Mouse (Mus musculus) left cerebral cortex, postnatal 25 days (tissue): ENCODE results near the gene Fktn. TPM values are rescaled to one million over a fixed set of nuclear protein-coding genes. Genes with fewer than 3 reads are reported as not detected.
"Not testable (repeated sequence)": the region's sequence is repeated elsewhere in the genome, so short reads cannot be mapped to it uniquely, and the experiment has no call there.

Experiments
- DNase-seq, 2 experiments: peaks; one replicate each; pipeline ENCODE4 v3.0.0; 2022; ENCODE audit warnings: low spot score in 2 of 2, mixed read lengths in 1 of 2
- intact Hi-C: fragments of 180-260 bp; cut with DNase I; formaldehyde crosslinking; loops from one replicate; pipeline ENCODE4 v1.15.1; 2025
- total RNA-seq, 2 experiments: library from RNA; stranded (reverse); gene quantifications; 2 replicates each; pipeline ENCODE4 v1.2.3; 2021

Gene Fktn
- total RNA-seq, 2 experiments from 2014 or later: 29.0 to 31.8 TPM

DNA sequence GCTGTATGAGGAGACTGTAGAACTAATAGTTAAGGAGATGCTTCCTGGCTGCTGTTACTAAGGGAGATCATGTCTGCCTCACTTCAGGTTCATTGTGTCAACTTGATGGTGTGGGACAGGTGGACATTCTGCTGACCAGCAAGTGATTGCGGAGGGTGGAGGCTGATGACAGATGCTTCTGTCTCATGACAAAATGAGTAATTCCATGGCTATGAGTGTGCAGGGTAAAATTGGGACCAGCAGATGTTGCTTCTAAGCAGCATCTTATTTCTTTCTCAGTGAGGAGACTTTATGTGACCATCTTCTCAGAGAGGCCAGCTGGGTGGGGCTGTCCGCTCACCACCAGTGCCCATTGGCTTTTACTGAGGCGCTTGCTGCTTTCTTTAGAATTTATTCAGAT lies 45.9 kb downstream of the Fktn start:
- intact Hi-C loops: no loop called here
- peak in 1 of 2 experiments; percentile 67 for DNase-seq

DNA sequence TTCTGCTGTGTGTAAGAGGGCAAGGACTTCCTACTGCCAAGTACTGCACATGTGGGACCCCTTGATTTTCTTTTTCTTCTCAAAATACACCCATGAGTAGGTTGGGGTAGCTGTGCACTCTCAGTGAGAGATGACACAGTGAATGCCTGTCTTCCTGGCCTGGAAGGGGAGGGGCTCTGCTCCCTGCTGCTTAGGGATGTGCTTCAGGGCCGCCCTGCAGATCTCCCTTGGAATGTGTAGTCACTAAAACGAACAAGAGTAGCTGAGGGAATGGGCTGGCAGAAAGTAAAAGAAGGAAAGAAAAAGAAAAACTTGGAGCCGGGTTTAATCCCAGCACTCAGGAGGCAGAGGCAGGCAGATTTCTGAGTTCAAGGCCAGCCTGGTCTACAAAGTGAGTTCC lies 48.7 kb downstream of the Fktn start:
- intact Hi-C loops: no loop called here
- no peak for DNase-seq

DNA sequence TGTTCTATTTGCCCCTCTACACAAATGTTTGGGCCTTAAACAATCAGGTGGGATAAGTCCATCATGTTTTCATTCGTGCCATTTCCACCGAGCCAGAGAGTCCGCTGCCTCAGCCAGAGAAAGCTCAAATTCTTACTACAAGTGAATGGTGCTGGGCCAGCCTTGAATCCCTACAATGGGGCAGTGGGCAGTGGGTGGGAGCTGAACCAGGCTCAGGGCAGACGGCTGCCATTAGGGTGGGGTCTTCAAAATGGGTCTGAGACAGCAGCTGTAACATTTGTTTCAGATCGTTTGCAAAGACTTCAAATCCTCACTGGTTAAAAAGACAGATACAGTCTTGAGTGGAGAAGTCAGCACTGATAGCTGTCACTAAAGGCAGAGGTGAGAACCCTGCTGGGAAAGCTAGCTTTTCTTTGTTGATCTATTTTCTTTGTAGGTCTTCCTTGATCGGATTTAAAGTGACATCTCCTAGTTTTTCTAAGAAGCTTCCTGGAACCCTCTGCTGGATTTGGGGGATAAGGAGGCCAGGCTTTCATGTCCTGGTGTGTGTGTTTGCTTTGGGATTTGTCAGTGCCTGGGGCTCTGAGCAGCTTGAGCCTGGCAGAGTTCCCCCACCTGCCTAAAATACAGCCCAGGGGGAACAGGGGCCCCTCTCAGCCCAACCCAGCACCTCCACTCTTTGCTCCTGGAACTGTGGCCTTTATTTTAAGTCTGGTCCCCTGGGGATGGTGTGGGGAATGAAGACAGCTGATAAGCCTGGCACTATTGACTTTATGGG lies 57.3 kb downstream of the Fktn start:
- intact Hi-C loops: no loop called here
- DNase-seq: no peak

DNA sequence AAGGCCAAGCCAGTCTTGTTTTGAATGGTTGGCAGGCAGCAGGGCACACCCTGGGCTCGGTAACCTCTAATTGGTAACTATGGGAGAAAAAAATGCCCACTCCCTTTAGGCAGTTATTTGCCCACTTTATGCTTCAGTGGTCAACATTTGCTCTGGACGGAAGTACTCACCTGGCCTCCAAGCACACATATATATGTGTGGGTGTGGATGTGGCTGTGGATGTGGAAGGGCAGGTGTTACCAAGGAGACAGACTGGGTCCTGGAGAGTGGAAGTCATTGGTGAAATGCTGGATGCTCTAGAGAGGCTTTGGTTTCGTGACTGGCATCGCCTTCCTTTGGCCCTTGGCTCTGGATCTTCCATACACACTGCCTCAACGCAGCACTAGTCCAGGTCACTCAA lies 58.2 kb downstream of the Fktn start:
- intact Hi-C loops: no loop called here

DNA sequence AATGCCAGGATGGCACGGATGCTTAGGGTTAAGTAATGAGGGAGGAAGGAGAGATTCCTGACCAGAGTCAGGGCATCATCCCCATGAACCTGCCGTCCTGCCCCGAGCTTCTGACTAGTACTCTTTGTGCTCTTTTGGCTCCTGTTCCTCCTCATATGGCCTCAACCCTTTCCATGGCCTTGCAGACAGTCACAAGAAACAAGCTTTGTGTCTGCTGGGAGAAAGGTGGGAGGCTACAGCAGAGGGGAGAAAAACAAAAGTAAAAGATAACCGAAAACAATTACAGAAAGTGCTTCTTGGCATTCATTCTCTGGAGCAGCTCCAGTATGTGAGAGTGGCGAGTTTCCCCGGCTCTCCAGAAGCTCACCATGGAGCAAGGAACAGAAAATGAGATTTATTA lies 60.1 kb downstream of the Fktn start:
- intact Hi-C loops: loop anchor here (1.0 kb wide), 1 partner anchor 35 kb away; no protein-coding TSS in a partner anchor
- DNase-seq: no peak

More for the DNA sequence above, 58.2 kb downstream of the Fktn start:
- no peak for DNase-seq

DNA sequence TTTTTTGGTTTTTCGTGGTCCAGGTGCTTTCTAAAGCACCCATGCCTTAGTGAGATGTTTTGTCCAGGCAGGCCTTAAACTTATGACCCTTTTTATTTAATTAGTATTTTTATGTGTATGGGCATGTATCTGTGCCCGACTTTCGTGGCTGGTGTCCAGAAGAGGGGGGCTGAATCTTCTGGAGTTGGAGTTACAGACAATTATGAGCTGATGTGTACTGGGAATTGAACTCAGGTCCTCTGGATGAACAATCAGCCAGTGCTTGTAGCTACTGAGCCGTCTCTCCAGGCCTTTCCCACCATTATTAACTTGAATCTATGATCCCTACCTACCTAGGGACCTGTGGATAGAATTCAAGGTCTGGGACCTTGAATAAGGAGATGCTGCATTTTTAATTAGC lies 67.6 kb downstream of the Fktn start:
- no peak for DNase-seq
- intact Hi-C loops: no loop called here

DNA sequence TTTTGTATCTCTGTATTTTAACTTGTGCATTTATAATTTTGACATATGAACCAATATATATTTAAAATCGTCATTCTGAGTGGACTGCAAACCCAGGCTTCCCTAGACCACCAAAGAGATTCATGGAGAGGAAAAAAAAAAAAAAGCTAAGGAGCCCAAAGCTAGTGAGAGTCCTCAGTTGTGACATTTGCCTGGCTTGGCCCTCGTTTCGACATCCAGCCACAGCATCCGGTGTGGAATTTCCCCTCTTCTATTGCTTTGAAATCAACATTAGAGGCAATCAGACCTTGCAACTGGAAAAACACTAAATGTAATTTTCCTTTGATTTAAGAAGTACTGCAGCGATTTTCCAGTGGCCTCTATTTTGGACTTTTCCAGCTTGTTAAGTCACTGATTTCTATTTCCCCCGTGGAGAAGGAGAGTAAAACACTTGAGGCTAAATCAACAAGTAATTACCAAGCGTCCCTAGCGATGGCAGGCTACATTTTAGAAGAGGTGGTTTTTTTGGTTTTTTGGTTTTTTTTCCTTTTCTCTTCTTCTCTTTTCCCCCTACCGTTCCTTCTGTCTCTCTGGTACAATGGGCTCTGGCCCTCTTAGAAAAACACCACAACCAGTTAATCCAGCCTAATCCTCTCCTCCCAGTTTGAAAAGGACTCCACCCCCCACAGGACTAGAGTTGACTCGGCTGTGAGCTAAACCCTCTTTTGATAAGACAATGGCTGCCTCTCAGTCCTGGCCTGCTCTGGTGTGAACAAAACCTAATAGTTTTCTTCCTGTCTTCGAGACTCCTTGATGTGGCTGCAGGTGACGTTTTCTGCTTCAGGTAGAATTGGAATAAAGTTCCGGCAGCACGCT lies 68.6 kb downstream of the Fktn start:
- intact Hi-C loops: no loop called here
- no peak for DNase-seq

DNA sequence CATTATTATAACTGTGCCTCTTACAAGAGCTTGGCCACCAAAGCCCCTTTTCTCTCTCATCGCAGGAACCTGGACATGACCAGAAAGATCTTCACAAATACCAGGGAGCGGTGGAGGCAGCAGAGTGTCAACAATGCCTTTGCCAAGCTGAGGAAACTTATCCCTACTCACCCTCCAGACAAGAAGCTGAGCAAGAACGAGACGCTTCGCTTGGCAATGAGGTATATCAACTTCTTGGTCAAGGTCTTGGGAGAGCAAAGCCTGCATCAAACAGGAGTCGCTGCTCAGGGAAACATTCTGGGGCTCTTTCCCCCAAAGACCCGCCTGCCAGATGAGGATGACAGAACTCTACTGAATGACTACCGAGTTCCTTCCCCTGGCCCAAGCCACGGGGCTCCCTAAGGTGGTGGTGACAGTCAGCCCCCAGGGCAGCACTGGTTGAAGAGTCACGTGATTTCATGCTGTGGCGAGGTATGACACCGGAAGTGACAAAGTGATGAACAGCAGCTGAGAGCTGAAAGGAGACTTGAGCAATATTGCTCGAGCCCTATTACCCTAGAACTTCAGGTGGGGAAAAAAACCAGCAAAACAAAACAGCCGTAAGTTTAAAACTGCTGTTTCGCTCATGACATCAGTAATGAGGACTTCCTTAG lies 72.1 kb downstream of the Fktn start:
- no peak for DNase-seq

DNA sequence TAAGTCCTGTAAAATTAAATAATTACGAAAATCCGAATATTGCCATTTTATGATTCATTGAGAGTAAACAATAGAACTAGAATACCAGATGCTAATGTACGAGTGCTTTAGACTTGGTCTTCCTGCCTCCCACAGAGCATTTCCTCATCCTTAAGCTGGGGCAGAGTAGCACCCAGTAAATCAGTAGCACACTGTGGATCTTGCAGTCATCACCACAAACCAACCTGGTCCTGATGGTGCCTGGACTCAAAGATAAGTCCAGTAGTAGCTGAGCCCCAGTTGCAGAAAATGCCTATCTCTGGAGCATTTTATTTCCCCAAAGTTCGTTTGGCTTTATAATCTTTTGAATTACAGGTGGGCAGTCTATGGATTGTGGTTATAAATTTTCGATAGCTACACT lies 73.1 kb downstream of the Fktn start:
- intact Hi-C loops: no loop called here
- no peak for DNase-seq

More for the DNA sequence above, 72.1 kb downstream of the Fktn start:
- intact Hi-C loops: no loop called here

DNA sequence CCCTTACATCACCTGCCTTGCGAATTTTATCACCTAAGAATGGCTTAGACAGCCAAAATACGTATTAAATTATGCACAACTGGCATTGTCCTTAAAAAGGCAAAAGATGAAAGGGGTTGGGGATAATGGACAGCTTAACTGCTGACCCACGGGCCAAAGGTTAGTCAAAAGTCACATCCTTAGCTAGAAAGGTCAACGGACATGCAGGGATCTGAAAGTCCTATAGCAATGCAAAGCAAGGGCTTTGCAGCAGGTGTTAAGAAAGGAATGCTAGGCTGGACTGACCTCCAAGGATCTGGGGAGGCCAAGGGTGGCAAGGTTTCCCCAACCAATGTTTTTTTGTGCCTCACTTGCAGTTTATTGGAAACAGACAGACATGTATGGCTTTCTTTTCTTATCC lies 75.5 kb downstream of the Fktn start:
- DNase-seq: no peak
- intact Hi-C loops: no loop called here

DNA sequence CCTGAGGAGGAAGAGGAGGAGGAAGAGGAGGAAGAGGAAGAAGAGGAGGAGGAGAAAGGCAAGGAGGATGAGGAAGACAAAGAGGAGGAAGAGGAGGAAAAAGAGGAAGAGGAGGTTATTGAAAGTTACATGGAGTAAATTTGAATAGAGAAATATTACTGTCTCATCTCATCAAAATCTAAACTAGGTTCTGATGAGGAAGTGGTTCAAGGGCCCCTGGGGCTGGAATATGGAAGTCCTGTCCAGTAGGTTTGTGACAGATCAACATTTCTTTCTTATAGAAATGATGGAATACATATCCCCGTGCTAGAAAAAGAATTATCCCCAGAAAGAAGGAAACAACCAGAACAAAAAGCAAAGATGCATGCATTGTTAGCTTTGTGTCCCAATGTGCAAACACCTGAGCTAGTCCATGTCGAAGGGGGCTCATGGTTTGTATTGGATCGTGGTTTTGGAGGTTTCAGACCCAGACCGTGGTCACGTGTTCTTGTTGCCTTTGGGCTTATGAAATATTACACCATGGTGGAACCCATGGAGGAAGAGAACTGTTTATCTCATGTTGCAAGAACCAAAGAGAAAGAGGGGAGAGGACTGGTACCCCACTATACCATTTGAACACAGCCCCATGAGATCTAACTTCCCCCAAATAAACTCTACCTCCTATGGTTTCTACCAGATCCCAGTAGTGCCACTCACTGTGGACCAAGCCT lies 80.6 kb downstream of the Fktn start:
- no peak for DNase-seq
- intact Hi-C loops: no loop called here

DNA sequence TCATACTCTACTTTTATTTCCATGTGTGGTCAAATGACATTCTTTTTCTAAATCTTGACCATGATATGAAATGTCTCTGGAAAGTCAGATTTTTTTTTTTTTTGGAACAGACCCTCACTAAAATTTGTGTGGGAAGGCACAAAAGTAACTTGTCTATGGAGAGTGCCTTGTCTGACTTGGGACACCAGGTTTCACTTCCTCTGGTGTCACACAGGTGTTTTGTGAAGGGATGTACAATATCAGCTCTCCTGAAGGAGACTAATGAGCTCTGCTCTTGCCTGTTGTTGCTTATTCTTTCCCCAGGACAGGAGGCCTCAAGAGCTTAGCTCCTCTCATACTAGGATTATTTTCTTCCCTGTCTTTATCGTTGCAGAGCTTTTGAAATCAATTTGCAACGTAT lies 81.3 kb downstream of the Fktn start:
- intact Hi-C loops: no loop called here

DNA sequence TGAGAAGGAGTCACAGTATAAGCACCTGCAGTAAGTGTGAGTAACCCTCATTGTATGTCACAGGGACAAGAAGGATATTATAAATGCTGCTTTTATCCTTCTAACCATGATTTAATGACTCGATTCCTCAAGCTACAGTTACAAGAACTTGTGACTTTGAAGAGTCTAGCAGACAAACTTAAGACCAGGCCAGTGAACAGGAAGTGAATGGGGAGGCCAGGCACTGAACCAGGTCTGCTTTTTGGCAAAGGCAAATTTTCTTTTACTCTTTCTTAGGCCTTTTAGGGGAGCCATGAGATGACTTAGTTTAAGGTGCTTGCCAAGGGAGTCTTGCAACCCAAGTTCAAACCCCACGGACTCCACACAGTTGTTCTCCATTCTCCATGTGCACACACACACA lies 81.9 kb downstream of the Fktn start:
- no peak for DNase-seq
- intact Hi-C loops: no loop called here

More for the DNA sequence above, 81.3 kb downstream of the Fktn start:
- no peak for DNase-seq

DNA sequence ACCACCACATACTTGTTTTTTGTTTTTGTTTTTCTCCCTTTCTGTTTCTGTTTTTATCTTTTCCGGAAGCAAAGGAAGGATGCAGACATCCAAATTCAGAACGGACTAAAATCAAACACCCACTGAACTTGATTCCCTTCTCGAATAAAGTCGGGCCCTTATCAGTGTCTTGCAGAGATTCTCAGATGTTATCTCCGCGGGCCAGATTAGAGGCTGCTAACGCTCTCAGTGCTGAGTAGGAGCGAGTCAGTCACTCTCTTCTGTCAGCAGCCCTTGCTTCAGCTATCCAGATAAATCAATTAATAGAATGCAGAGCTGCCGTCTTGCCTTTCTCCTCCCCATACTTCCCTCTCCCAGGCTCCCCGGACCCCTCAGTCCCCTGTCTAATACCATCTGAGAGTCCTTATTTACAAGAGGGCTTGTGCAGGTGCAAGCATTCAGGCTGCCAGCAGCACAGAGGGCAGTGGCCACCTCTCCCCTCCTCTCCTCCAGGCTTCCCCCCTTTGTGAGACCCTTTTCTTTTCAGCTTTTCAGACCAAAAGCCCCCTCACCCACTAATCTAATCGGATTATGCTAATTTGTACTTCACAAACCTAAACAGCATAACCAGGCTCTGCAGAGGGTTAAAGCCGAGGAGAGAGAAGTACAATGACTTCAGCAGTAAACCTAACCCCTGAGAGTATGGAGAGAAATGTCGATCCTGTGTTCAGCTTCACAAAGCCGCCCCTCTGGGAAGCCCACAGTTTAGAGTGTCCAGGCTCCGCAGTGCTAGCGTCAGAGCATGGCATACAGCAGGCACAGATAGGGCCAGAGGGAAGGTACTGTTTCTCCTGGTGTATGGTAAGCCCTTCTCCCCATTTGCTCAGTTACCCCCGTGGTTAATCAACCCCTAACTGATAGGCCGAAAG lies 83.3 kb downstream of the Fktn start:
- intact Hi-C loops: no loop called here
- no peak for DNase-seq

DNA sequence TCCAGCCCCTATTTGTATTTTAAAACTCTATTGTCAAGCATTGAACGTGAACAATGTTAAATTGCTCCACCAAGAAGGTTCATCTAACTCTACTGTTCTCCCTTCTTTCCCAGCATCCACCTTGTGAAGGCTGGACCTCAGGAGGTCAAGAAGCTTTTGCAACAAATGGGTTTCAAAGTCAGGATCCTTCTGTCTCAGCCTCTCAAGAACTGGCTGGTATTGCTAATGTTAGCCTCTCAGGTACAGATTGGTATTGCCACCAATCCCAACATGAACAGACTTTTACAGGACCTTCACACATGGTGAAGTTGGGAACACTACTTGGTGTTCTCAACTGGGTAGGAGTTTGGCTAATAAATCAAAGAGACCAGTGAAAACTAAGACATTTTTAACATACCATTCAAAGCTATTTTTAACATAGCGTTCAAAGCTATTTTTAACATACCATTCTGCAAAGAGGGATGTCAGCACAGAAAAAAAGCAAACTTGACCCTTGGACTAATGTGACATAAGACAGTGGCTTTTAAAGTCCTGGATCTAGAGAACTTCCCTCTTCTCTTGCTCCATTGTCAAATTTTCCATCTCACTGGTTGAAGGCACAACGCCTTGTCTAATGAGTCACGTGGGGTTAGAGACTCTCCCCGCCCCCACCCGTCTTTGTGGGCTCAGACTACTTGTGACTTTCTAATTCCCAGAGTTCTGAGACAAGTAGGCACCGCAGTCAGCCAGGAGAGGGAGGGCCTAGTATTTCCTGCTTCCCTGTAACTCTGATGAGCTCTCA lies 85.3 kb downstream of the Fktn start:
- intact Hi-C loops: no loop called here
- no peak for DNase-seq

DNA sequence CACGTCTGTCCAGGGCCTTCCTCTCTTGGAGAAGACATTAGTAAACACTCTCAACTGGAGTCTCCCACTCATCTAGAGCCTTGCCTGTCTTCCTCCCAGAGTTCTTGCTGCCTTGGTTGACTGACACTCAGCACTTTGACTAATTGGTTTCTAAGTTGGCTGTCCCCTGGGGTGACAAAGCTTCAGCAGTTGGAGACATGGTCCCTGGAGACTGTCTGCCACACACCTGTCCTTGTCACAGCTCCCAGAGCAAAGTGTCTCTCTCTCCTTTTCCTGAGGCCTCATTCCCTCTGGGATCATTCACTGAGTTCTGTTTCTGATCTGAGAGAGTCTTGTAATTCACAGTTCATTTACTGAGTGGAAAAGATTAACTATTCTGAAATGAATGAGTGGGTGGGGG lies 86.0 kb downstream of the Fktn start:
- intact Hi-C loops: no loop called here

DNA sequence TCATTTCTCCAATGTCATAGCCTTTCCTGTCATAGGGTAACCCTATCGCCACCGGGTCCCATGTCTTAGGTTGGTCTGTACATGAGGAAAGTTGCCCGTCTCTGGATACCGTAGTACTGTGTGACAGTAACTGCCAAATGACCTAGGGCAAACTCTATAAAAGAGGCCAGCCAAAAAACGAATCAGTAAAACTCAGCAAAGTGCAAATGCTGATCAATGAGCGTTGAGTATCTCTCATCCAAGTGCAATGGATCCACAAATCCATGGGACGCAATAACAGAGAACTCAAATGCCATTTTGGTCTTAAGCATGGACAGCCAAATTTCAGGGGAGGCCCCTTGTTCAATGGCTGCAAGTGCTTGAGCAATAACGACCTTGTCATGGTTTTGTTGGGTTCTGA lies 89.9 kb downstream of the Fktn start:
- DNase-seq, intact Hi-C loops: not testable (repeated sequence)

More for the DNA sequence above, 86.0 kb downstream of the Fktn start:
- DNase-seq: no peak

DNA sequence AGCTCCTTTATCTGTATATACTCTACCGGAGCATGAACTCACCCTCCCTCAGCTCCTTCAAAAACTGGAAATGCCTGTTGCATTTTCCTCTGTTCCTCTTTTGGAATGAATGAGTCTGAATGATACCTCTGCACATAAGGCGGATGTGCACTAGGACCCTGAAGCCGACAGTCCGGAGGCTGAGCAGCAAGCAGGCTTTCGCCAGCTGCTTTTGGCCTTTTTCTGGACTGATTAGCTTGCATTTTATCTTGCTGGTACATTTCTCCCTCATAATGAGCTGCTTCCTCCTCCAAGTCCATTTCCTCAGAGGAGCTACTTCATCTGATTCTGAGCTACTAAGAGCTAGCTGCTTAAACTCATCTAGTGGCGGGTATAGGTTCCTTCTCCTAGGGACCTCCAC lies 92.6 kb downstream of the Fktn start:
- peak in 1 of 2 experiments; percentile 45 for DNase-seq

More for the DNA sequence above, 92.6 kb downstream of the Fktn start:
- intact Hi-C loops: not testable (repeated sequence)
